Mouse (Mus musculus) embryonic facial prominence, embryonic 13.5 days (tissue): ENCODE results near the gene Bbx. TPM values are rescaled to one million over a fixed set of nuclear protein-coding genes. Genes with fewer than 3 reads are reported as not detected.

Source experiments
- ATAC-seq: fragments of 200-750 bp; cut with Nextera tagmentation; 2 replicates; pipeline ENCODE4 v1.8.0; 2017; ENCODE audit warnings: low read depth; ENCODE audit not compliant: insufficient number of reproducible peaks, insufficient read depth, low FRiP score, low TSS enrichment
- H3K27ac ChIP-seq: fragments of 300-500 bp; sonication (generic); 2 replicates; pipeline ENCODE4 v1.5.1; 2015; ENCODE audit warnings: moderate library complexity, mild to moderate bottlenecking, inconsistent platforms
- H3K27me3 ChIP-seq: fragments of 300-500 bp; sonication (generic); 2 replicates; pipeline ENCODE4 v1.6.1; 2015; ENCODE audit warnings: mild to moderate bottlenecking, inconsistent platforms
- H3K36me3 ChIP-seq: fragments of 300-500 bp; sonication (generic); 2 replicates; pipeline ENCODE4 v1.6.1; 2015; ENCODE audit warnings: mild to moderate bottlenecking, inconsistent platforms
- H3K4me1 ChIP-seq: fragments of 300-500 bp; sonication (generic); 2 replicates; pipeline ENCODE4 v1.6.1; 2015; ENCODE audit warnings: inconsistent platforms
- H3K4me2 ChIP-seq: fragments of 300-500 bp; sonication (generic); 2 replicates; pipeline ENCODE4 v1.6.1; 2015; ENCODE audit warnings: moderate library complexity, mild to moderate bottlenecking, inconsistent platforms
- H3K4me3 ChIP-seq: fragments of 300-500 bp; sonication (generic); 2 replicates; pipeline ENCODE4 v1.5.1; 2015; ENCODE audit warnings: mild to moderate bottlenecking, inconsistent platforms
- H3K9ac ChIP-seq: fragments of 300-500 bp; sonication (generic); 2 replicates; pipeline ENCODE4 v1.6.1; 2015; ENCODE audit warnings: mild to moderate bottlenecking, inconsistent platforms
- H3K9me3 ChIP-seq: fragments of 300-500 bp; sonication (generic); 2 replicates; pipeline ENCODE4 v1.6.1; 2016; ENCODE audit warnings: inconsistent platforms
- WGBS: fragments of 180-500 bp; shearing (Covaris S2); methylation state at CpG from one replicate; pipeline ENCODE4 v1.1.7; 2015; ENCODE audit warnings: mixed read lengths; 5-methylcytosine and 5-hydroxymethylcytosine counted together
- polyA plus RNA-seq: library from polyadenylated mRNA; unstranded; fragments of >200 nt; fragmentation: Nextera tagmentation; extraction: Ambion mirVana; gene quantifications from 2 replicates; pipeline ENCODE4 v1.2.1, GENCODE M21; 2015

Bbx gene
- polyA plus RNA-seq, 1 experiment from 2014 or later, result 55.1 TPM

GRCm38 (mm10) chr16:50261741-50262140 lies 170.4 kb downstream of the Bbx start:
- H3K36me3 ChIP-seq, result peaks cover 10% of the 10 kb centered on the region
- no peaks in the 10 kb centered on the region for H3K27me3 ChIP-seq
- H3K4me2 ChIP-seq, result no peak overlapping the region
- no peak overlapping the region for H3K27ac ChIP-seq
- no peaks in the 10 kb centered on the region for H3K9me3 ChIP-seq
- ATAC-seq, result no peak
- H3K4me3 ChIP-seq, result no peak overlapping the region
- no peak overlapping the region for H3K9ac ChIP-seq
- no peaks in the 10 kb centered on the region for H3K4me1 ChIP-seq

- H3K4me3 ChIP-seq, result no peak overlapping the region
- no peaks in the 10 kb centered on the region for H3K9me3 ChIP-seq
- no peak for ATAC-seq
- H3K9ac ChIP-seq, result no peak overlapping the region
- WGBS, result 83% methylated on average over 5 of the region's 5 CpGs
- no peak overlapping the region for H3K4me2 ChIP-seq
- H3K27ac ChIP-seq, result no peak overlapping the region
- no peaks in the 10 kb centered on the region for H3K36me3 ChIP-seq
- no peaks in the 10 kb centered on the region for H3K4me1 ChIP-seq
- no peaks in the 10 kb centered on the region for H3K27me3 ChIP-seq
These were observed 177.5 kb downstream of the Bbx start for GRCm38 (mm10) chr16:50254522-50255159.

- Histone ChIP-seq H3K9me3 (no peaks in the 10 kb centered on the region), H3K4me2 (no peak overlapping the region), H3K27ac (no peak overlapping the region), H3K4me3 (no peak overlapping the region), H3K36me3 (0 out of 2 replicates have a peak, but pooled peaks cover 4% of the 10 kb centered on the region), H3K4me1 (no peaks in the 10 kb centered on the region), H3K27me3 (no peaks in the 10 kb centered on the region), H3K9ac (no peak overlapping the region)
- whole genome bisulfite sequencing, result 75% methylated on average over 6 of the region's 6 CpGs
- no peak for ATAC-seq
These were observed 180.7 kb downstream of the Bbx start for GRCm38 (mm10) chr16:50251417-50251975.

- no peaks in the 10 kb centered on the region for H3K27me3 ChIP-seq
- 0 out of 2 replicates have a peak, but pooled peaks cover 4% of the 10 kb centered on the region for H3K36me3 ChIP-seq
- no peaks in the 10 kb centered on the region for H3K9me3 ChIP-seq
- H3K4me2 ChIP-seq, result no peak overlapping the region
- H3K27ac ChIP-seq, result no peak overlapping the region
- no peak overlapping the region for H3K4me3 ChIP-seq
- no peak overlapping the region for H3K9ac ChIP-seq
- H3K4me1 ChIP-seq, result no peaks in the 10 kb centered on the region
- WGBS, result 79% methylated on average over 5 of the region's 5 CpGs
- no peak for ATAC-seq
These were observed 181.7 kb downstream of the Bbx start for GRCm38 (mm10) chr16:50250469-50250868.

GRCm38 (mm10) chr16:50249036-50249435 lies 183.2 kb downstream of the Bbx start:
- H3K4me2 ChIP-seq, result no peak overlapping the region
- 0 out of 2 replicates have a peak, but pooled peaks cover 4% of the 10 kb centered on the region for H3K36me3 ChIP-seq
- no peaks in the 10 kb centered on the region for H3K4me1 ChIP-seq
- no peaks in the 10 kb centered on the region for H3K9me3 ChIP-seq
- H3K4me3 ChIP-seq, result no peak overlapping the region
- no peak overlapping the region for H3K27ac ChIP-seq
- 90% methylated on average over 3 of the region's 3 CpGs for WGBS
- no peaks in the 10 kb centered on the region for H3K27me3 ChIP-seq
- no peak for ATAC-seq
- H3K9ac ChIP-seq, result no peak overlapping the region

GRCm38 (mm10) chr16:50242444-50242843 lies 189.7 kb downstream of the Bbx start:
- Histone ChIP-seq H3K27me3 (no peaks in the 10 kb centered on the region), H3K4me3 (no peak overlapping the region), H3K27ac (no peak overlapping the region), H3K36me3 (peaks cover 14% of the 10 kb centered on the region), H3K4me1 (no peaks in the 10 kb centered on the region), H3K4me2 (no peak overlapping the region), H3K9me3 (no peaks in the 10 kb centered on the region), H3K9ac (no peak overlapping the region)
- ATAC-seq, result no peak
- 73% methylated on average over 4 of the region's 4 CpGs for WGBS

GRCm38 (mm10) chr16:50241604-50242003 lies 190.6 kb downstream of the Bbx start:
- Histone ChIP-seq H3K4me2 (no peak overlapping the region), H3K4me3 (no peak overlapping the region), H3K36me3 (peaks cover 15% of the 10 kb centered on the region), H3K27ac (no peak overlapping the region), H3K4me1 (no peaks in the 10 kb centered on the region), H3K9me3 (no peaks in the 10 kb centered on the region), H3K27me3 (no peaks in the 10 kb centered on the region), H3K9ac (no peak overlapping the region)
- no peak for ATAC-seq
- 78% methylated on average over 3 of the region's 3 CpGs for WGBS

- ATAC-seq, result no peak
- Histone ChIP-seq H3K36me3 (peaks cover 13% of the 10 kb centered on the region), H3K4me2 (no peak overlapping the region), H3K4me1 (no peaks in the 10 kb centered on the region), H3K27me3 (no peaks in the 10 kb centered on the region), H3K9me3 (no peaks in the 10 kb centered on the region), H3K4me3 (no peak overlapping the region), H3K9ac (no peak overlapping the region), H3K27ac (no peak overlapping the region)
- WGBS, result 31% methylated on average over 3 of the region's 3 CpGs
These were observed 197.0 kb downstream of the Bbx start for GRCm38 (mm10) chr16:50235231-50235630.

GRCm38 (mm10) chr16:50230624-50231023 lies 201.6 kb downstream of the Bbx start:
- Histone ChIP-seq H3K4me3 (no peak overlapping the region), H3K36me3 (no peaks in the 10 kb centered on the region), H3K9ac (no peak overlapping the region), H3K27me3 (no peaks in the 10 kb centered on the region), H3K9me3 (no peaks in the 10 kb centered on the region), H3K4me1 (no peaks in the 10 kb centered on the region), H3K27ac (no peak overlapping the region), H3K4me2 (no peak overlapping the region)
- WGBS, result 93% methylated on average over 2 of the region's 2 CpGs
- no peak for ATAC-seq

GRCm38 (mm10) chr16:50228833-50229232 lies 203.4 kb downstream of the Bbx start:
- no peak overlapping the region for H3K4me2 ChIP-seq
- no peaks in the 10 kb centered on the region for H3K9me3 ChIP-seq
- ATAC-seq, result no peak
- H3K4me1 ChIP-seq, result no peaks in the 10 kb centered on the region
- no peaks in the 10 kb centered on the region for H3K27me3 ChIP-seq
- no peak overlapping the region for H3K9ac ChIP-seq
- H3K36me3 ChIP-seq, result peaks cover 11% of the 10 kb centered on the region
- no peak overlapping the region for H3K4me3 ChIP-seq
- H3K27ac ChIP-seq, result no peak overlapping the region
- WGBS, result 97% methylated on average over 1 of the region's 1 CpGs

GRCm38 (mm10) chr16:50226274-50226673 lies 205.9 kb downstream of the Bbx start:
- 51% methylated on average over 1 of the region's 1 CpGs for WGBS
- ATAC-seq, result no peak

GRCm38 (mm10) chr16:50224946-50225345 lies 207.2 kb downstream of the Bbx start:
- no peaks in the 10 kb centered on the region for H3K4me1 ChIP-seq
- no peaks in the 10 kb centered on the region for H3K9me3 ChIP-seq
- H3K27ac ChIP-seq, result no peak overlapping the region
- no peak overlapping the region for H3K4me2 ChIP-seq
- H3K4me3 ChIP-seq, result no peak overlapping the region
- H3K36me3 ChIP-seq, result peaks cover 25% of the 10 kb centered on the region
- WGBS, result 92% methylated on average over 3 of the region's 3 CpGs
- ATAC-seq, result no peak
- H3K27me3 ChIP-seq, result no peaks in the 10 kb centered on the region
- H3K9ac ChIP-seq, result no peak overlapping the region

More at GRCm38 (mm10) chr16:50226274-50226673, 205.9 kb downstream of the Bbx start:
- Histone ChIP-seq H3K4me1 (no peaks in the 10 kb centered on the region), H3K9me3 (no peaks in the 10 kb centered on the region), H3K9ac (no peak overlapping the region), H3K36me3 (peaks cover 21% of the 10 kb centered on the region), H3K27me3 (no peaks in the 10 kb centered on the region), H3K27ac (no peak overlapping the region), H3K4me2 (no peak overlapping the region), H3K4me3 (no peak overlapping the region)
